Mouse (Mus musculus): ENCODE data around the gene Zfp771. TPM values are rescaled to one million over a fixed set of nuclear protein-coding genes. Genes with fewer than 3 reads are reported as not detected.
A peak's percentile ranks its signal among the peaks of the same experiment; 100 is the strongest.

Gene Zfp771
- polyA plus RNA-seq, 1 experiment from 2014 or later, result 73.7 TPM

DNA sequence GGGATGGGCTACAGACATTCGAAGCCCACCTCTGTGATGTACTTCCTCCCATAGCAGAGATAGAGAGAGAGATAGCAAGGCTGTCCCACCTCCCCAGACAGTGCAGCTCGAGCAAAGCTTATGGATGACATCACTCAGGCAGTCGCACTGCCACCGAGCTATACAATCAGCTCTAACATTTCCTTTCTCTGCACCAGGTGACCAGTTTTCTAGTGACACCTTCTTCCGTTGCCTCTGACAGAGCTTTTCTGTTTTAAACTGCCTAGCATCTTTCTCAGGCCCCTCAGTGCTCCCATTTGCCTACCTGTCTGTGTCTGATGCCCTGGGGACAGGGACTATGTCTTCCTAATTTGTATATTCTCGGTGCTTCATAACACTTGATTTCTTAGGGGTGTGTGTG is 23.6 kb upstream of the Zfp771 start:
- Histone ChIP-seq H3K4me1 (peaks cover 3% of the 10 kb centered on the region; the same call in 1 of the 2 replicates), H3K4me2 (replicated peaks) (no peak overlapping the region), H3K4me3 (replicated peaks) (no peak overlapping the region), H3K36me3 (no peaks in the 10 kb centered on the region), H3K27ac (replicated peaks) (no peak overlapping the region), H3K27me3 (no peaks in the 10 kb centered on the region), H3K9ac (no peak overlapping the region), H3K9me3 (replicated peaks) (no peaks in the 10 kb centered on the region)
- ATAC-seq (ENCODE audit: insufficient number of reproducible peaks, low FRiP score, low TSS enrichment, low read depth), result no peak
- WGBS, result 69% methylated on average over 6 of the region's 6 CpGs

- Histone ChIP-seq H3K4me1 (no peaks in the 10 kb centered on the region), H3K4me2 (replicated peaks) (no peak overlapping the region)
- no peak for ATAC-seq (ENCODE audit: insufficient number of reproducible peaks, low FRiP score, low TSS enrichment, low read depth)
Measured at GRCm38 (mm10) chr7:127223106-127223505, 21.0 kb upstream of the Zfp771 start.

DNA sequence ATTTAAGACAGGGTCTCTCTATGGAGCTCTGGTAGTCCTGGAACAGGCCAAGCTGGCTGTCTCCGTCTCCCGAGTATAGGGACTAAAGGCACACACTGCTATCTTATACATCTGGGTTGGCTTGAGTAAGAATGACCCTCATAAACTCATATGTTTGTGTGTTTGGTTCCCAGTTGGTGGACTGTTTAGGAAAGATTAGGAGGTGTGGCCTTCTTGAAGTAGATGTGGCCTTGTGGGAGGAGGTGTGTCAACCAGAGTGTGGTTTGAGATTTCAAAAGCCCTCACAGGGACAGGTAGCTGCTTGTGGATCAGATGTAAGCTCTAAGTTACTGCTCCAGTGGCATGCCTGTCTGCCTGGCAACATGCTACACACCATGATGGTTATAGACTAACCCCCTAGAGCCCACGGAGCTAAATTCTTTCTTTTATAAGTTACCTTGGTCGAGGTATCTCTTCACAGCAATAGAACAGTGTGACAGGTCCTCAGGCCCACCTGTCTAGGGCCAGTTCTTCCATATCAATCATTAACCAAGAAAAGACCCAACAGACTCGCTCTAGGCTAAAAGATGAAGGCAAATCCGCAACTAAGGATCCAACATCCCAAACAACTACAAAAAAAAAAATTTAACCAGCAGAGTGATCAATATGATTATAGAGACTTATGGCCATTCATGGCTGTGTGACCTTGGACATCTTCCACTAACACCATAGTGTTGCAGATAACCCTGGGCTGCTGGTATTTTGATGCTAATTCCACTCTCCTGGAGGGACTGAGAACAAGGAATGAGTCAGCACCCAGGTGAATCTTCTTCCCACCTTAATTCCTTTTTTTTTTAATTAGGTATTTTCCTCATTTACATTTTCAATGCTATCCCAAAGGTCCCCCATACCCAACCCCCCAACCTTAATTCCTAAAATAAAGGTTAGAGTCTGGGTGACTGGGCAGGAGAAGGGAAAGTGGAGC is 20.3 kb upstream of the Zfp771 start:
- H3K36me3 ChIP-seq, result no peaks in the 10 kb centered on the region
- no peak overlapping the region for H3K9ac ChIP-seq
- no peak overlapping the region for H3K4me3 ChIP-seq (replicated peaks)
- no peak overlapping the region for H3K4me2 ChIP-seq (replicated peaks)
- no peaks in the 10 kb centered on the region for H3K27me3 ChIP-seq
- H3K9me3 ChIP-seq (replicated peaks), result no peaks in the 10 kb centered on the region
- ATAC-seq (ENCODE audit: insufficient number of reproducible peaks, low FRiP score, low TSS enrichment, low read depth), result no peak
- peaks cover under 1% of the 10 kb centered on the region; the same call in 1 of the 2 replicates for H3K4me1 ChIP-seq
- 84% methylated on average over 6 of the region's 6 CpGs for WGBS
- H3K27ac ChIP-seq (replicated peaks), result no peak overlapping the region

More at GRCm38 (mm10) chr7:127223106-127223505, 21.0 kb upstream of the Zfp771 start:
- Histone ChIP-seq H3K36me3 (no peaks in the 10 kb centered on the region), H3K4me3 (replicated peaks) (no peak overlapping the region), H3K27ac (replicated peaks) (no peak overlapping the region), H3K9ac (no peak overlapping the region), H3K9me3 (replicated peaks) (no peaks in the 10 kb centered on the region), H3K27me3 (no peaks in the 10 kb centered on the region)
- over 99% methylated on average over 3 of the region's 3 CpGs for WGBS

DNA sequence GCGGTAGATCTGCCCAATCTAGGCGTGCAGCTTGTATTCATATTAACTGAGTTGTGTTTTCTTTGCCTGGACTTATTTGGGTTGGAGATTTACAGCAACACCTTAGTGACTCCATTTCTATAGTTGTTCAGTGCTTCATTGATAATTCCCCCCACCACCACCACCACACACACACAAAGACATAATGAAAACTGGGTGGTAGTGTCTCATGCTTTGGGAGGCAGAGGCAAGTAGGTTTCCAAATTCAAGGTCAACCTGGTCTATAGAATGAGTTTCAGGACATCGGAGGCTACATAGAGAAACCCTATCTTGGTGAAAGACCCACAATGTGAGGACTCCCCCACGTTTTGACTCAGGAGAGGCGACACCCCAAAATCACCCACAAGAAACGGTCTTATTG is 19.5 kb upstream of the Zfp771 start:
- no peak overlapping the region for H3K27ac ChIP-seq (replicated peaks)
- peaks cover 6% of the 10 kb centered on the region for H3K36me3 ChIP-seq
- no peak overlapping the region for H3K9ac ChIP-seq
- no peaks in the 10 kb centered on the region for H3K9me3 ChIP-seq (replicated peaks)
- peaks cover 9% of the 10 kb centered on the region; the same call in 1 of the 2 replicates for H3K4me1 ChIP-seq
- H3K4me3 ChIP-seq (replicated peaks), result no peak overlapping the region
- H3K4me2 ChIP-seq (replicated peaks), result no peak overlapping the region
- no peak for ATAC-seq (ENCODE audit: insufficient number of reproducible peaks, low FRiP score, low TSS enrichment, low read depth)
- WGBS, result 95% methylated on average over 6 of the region's 6 CpGs
- H3K27me3 ChIP-seq, result no peaks in the 10 kb centered on the region

- Histone ChIP-seq H3K9me3 (replicated peaks) (no peaks in the 10 kb centered on the region), H3K27ac (replicated peaks) (no peak overlapping the region), H3K4me1 (peaks cover 16% of the 10 kb centered on the region; the same call in 1 of the 2 replicates), H3K36me3 (peaks cover 13% of the 10 kb centered on the region), H3K4me2 (replicated peaks) (no peak overlapping the region), H3K27me3 (no peaks in the 10 kb centered on the region), H3K9ac (no peak overlapping the region), H3K4me3 (replicated peaks) (no peak overlapping the region)
- 91% methylated on average over 11 of the region's 11 CpGs for WGBS
- ATAC-seq (ENCODE audit: insufficient number of reproducible peaks, low FRiP score, low TSS enrichment, low read depth), result no peak
Measured at GRCm38 (mm10) chr7:127225147-127225995, 18.7 kb upstream of the Zfp771 start.

DNA sequence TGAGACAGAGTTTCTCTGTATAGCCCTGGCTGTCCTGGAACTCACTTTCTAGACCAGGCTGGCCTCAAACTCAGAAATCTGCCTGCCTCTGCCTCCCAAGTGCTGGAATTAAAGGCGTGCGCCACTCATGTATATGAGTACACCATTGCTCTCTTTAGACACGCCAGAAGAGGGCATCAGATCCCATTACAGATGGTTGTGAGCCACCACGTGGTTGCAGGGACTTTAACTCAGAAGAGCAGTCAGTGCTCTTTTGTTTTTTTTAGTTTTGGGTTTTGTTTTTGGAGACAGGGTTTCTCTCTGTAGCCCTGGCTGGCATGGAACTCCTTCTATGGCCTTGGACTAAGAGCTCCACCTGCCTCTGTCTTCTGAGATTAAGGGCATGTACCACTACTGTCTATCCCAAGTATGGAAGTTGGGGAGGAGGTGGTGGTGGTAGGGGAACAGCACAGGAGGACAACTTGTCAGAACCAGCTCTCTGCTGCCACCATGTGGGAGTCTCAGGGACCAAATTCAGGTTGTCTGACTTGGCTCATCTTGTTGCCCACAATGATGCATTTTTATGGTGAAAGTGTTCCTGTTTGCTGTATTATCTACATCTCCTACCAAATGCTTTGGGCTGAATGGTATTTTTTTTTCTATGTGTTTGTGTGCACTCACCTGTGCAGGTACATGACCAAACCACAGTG is 15.3 kb upstream of the Zfp771 start:
- H3K4me2 ChIP-seq (replicated peaks), result no peak overlapping the region
- ATAC-seq (ENCODE audit: insufficient number of reproducible peaks, low FRiP score, low TSS enrichment, low read depth), result no peak
- H3K27me3 ChIP-seq, result no peaks in the 10 kb centered on the region
- H3K9ac ChIP-seq, result no peak overlapping the region
- H3K4me3 ChIP-seq (replicated peaks), result no peak overlapping the region
- peaks cover 18% of the 10 kb centered on the region for H3K36me3 ChIP-seq
- H3K4me1 ChIP-seq, result peaks cover 30% of the 10 kb centered on the region
- WGBS, result 70% methylated on average over 4 of the region's 4 CpGs
- H3K9me3 ChIP-seq (replicated peaks), result no peaks in the 10 kb centered on the region
- H3K27ac ChIP-seq (replicated peaks), result no peak overlapping the region

GRCm38 (mm10) chr7:127231376-127231775 is 12.7 kb upstream of the Zfp771 start:
- Histone ChIP-seq H3K9ac (no peak overlapping the region), H3K9me3 (replicated peaks) (no peaks in the 10 kb centered on the region), H3K27me3 (no peaks in the 10 kb centered on the region), H3K4me1 (peaks cover 41% of the 10 kb centered on the region), H3K4me3 (replicated peaks) (peak overlapping the region; percentile 98), H3K27ac (replicated peaks) (no peak overlapping the region), H3K36me3 (peaks cover 35% of the 10 kb centered on the region), H3K4me2 (replicated peaks) (peak overlapping the region; percentile 64)
- 47% methylated on average over 3 of the region's 3 CpGs for WGBS
- no peak for ATAC-seq (ENCODE audit: insufficient number of reproducible peaks, low FRiP score, low TSS enrichment, low read depth)

DNA sequence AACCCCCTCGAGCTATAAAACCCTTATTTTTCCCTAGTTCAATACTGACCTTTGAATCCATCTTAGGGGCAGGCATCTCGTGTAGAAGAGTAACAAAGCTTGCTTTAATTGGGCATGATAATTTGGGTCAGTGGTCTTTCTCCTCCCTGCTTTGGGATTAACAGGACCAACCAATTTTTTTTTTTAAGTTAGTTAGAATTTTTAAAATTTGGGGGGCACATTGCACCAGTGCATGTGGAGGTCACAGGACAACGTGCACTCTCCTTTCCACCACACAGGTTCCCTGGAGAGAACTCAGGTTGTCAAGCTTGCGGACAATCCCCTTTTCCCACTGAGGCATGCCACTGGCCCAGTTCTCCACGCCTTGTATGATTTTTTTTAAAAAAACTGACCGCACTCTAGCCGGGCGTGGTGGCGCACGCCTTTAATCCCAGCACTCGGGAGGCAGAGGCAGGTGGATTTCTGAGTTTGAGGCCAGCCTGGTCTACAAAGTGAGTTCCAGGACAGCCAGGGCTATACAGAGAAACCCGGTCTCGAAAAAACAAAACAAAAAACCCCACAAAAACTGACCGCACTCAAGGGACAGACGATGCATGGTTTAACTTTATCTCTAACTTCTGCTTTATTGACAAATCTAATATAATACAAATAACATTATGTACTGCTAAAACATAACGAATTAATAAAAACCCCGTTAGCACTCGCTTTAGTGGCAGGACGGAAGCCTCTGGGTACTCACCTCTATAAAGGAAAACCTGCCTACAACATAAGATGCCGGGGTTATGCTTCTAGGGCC is 12.1 kb upstream of the Zfp771 start:
- Histone ChIP-seq H3K9ac (peak overlapping the region; percentile 98), H3K4me3 (replicated peaks) (peak overlapping the region; percentile 98), H3K27ac (replicated peaks) (peak overlapping the region; percentile 97), H3K36me3 (peaks cover 42% of the 10 kb centered on the region), H3K9me3 (replicated peaks) (no peaks in the 10 kb centered on the region), H3K4me2 (replicated peaks) (peak overlapping the region; percentile 64), H3K27me3 (no peaks in the 10 kb centered on the region), H3K4me1 (peaks cover 41% of the 10 kb centered on the region)
- WGBS, result 3% methylated on average over 20 of the region's 20 CpGs
- ATAC-seq (ENCODE audit: insufficient number of reproducible peaks, low FRiP score, low TSS enrichment, low read depth), result no peak

- peak; percentile 92 for ATAC-seq (ENCODE audit: insufficient number of reproducible peaks, low FRiP score, low TSS enrichment, low read depth)
- peak within 1 kb of the TSS; percentile 98 for H3K4me3 ChIP-seq (replicated peaks)
- no peaks in the 10 kb centered on the region for H3K27me3 ChIP-seq
- peak within 1 kb of the TSS; percentile 64 for H3K4me2 ChIP-seq (replicated peaks)
- H3K4me1 ChIP-seq, result peaks cover 41% of the 10 kb centered on the region
- peaks cover 50% of the 10 kb centered on the region for H3K36me3 ChIP-seq
- no peaks in the 10 kb centered on the region for H3K9me3 ChIP-seq (replicated peaks)
- under 1% methylated on average over 64 of the region's 64 CpGs for WGBS
- H3K9ac ChIP-seq, result peak within 1 kb of the TSS; percentile 98
- H3K27ac ChIP-seq (replicated peaks), result peak within 1 kb of the TSS; percentile 97
Measured at GRCm38 (mm10) chr7:127232622-127233367, 11.3 kb upstream of the Zfp771 start, which contains the start of the genes Zfp553 and Sept1. Gene Zfp553, plus strand, starts transcription at chr7:127233061. Gene Sept1, minus strand, starts transcription at chr7:127233130.

- Histone ChIP-seq H3K9me3 (replicated peaks) (no peaks in the 10 kb centered on the region), H3K27ac (replicated peaks) (peak overlapping the region; percentile 97), H3K9ac (peak overlapping the region; percentile 98), H3K27me3 (no peaks in the 10 kb centered on the region), H3K4me1 (peaks cover 41% of the 10 kb centered on the region), H3K4me2 (replicated peaks) (peak overlapping the region; percentile 64), H3K4me3 (replicated peaks) (peak overlapping the region; percentile 98), H3K36me3 (peaks cover 55% of the 10 kb centered on the region)
- peak; percentile 44 for ATAC-seq (ENCODE audit: insufficient number of reproducible peaks, low FRiP score, low TSS enrichment, low read depth)
- WGBS, result under 1% methylated on average over 27 of the region's 27 CpGs
Measured at GRCm38 (mm10) chr7:127233368-127233749, 10.7 kb upstream of the Zfp771 start.

Data from embryonic facial prominence, embryonic 15.5 days (tissue).